Mouse (Mus musculus) gastrocnemius, adult 2 months (tissue): Measurements from ENCODE around the gene Cd82. TPM values are rescaled to one million over a fixed set of nuclear protein-coding genes. Genes with fewer than 3 reads are reported as not detected.

Experiments used
- DNase-seq: peaks from one replicate; pipeline ENCODE4 v3.0.0; 2022
- H3K27ac ChIP-seq: fragments of 200-600 bp; 2 replicates; pipeline ENCODE4 v1.8.1; 2022; ENCODE audit warnings: mild to moderate bottlenecking
- H3K4me3 ChIP-seq: fragments of 200-600 bp; 2 replicates; pipeline ENCODE4 v1.8.1; 2022; ENCODE audit warnings: mild to moderate bottlenecking, moderate library complexity
- CTCF ChIP-seq: fragments of 200-600 bp; IDR thresholded peaks from 2 replicates; pipeline ENCODE4 v1.8.1; 2022; ENCODE audit warnings: antibody characterized with exemption, mild to moderate bottlenecking, moderate library complexity
- intact Hi-C: fragments of 180-260 bp; cut with DNase I; formaldehyde crosslinking; loops from one replicate; pipeline ENCODE4 v1.15.1; 2025
- total RNA-seq, 2 experiments: library from RNA; stranded (reverse); gene quantifications; 2 replicates each; pipeline ENCODE4 v1.2.3; 2021

Gene Cd82
- total RNA-seq, 2 experiments from 2014 or later: 6.6 to 17.8 TPM

GRCm38 (mm10) chr2:93482036-93482644 is 19.2 kb upstream of the Cd82 start:
- no peak for TF ChIP-seq CTCF
- Histone ChIP-seq H3K4me3 (no peak overlapping the region), H3K27ac (no peak overlapping the region)
- DNase-seq: no peak
- intact Hi-C loops: no loop called here

DNA sequence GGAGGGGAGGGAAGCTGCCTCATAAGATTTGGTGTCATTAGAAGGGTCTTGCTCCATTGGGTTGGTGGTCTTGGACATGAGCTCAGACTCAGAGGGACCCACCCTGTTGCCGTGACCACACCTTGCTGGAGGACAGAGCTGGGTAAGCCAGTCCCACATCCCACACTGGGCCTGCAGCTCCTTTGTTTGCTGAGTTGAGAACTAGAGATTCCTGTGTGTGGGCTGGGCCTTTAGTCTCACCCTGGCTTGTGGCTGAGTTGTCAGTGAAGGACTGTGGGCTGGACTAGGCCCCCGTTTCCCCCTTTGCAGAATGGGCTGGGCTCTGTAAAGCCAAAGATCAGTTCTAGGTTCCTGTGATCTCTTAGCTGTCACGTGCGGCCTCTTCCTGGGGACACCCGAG is 15.8 kb upstream of the Cd82 start:
- TF ChIP-seq CTCF: no peak
- H3K27ac ChIP-seq: no peak overlapping the region
- H3K4me3 ChIP-seq: no peak overlapping the region
- DNase-seq: no peak
- intact Hi-C loops: loop anchor here (10.0 kb wide), 1 partner anchor 336 kb away; no protein-coding TSS in a partner anchor

GRCm38 (mm10) chr2:93477519-93477918 is 14.6 kb upstream of the Cd82 start:
- Histone ChIP-seq H3K27ac (no peak overlapping the region), H3K4me3 (no peak overlapping the region)
- peak; percentile 96 for TF ChIP-seq CTCF
- DNase-seq: peak; percentile 75
- intact Hi-C loops: loop anchor here (10.0 kb wide), 1 partner anchor 337 kb away; no protein-coding TSS in a partner anchor

DNA sequence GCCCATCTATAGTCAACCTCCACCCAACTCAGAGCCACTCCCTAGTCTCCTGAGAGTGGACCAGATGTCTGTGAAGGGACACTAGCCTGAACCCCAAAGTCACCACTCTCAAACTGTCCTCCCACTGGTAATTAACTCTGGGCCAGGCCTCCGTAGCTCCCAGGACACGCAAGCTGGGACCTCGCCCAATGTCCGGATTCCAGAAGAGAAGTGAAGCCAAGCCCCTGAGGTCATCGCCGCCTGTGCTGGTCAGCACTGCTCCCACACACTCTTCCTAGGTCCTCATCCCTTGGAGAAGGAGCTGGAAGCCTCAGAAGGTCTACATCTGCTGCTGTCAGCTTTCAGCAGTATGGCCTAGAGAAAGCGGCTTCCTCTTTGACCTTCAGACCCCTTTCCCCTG is 13.5 kb upstream of the Cd82 start:
- no peak overlapping the region for H3K4me3 ChIP-seq
- intact Hi-C loops: loop anchor here (10.0 kb wide), 1 partner anchor 338 kb away; no protein-coding TSS in a partner anchor
- DNase-seq: peak; percentile 84
- no peak for TF ChIP-seq CTCF
- H3K27ac ChIP-seq: no peak overlapping the region

- intact Hi-C loops: loop anchor here (1.0 to 10.0 kb wide), 3 partner anchors 184 to 340 kb away; no protein-coding TSS in a partner anchor
- DNase-seq: peak; percentile 91
- no peak overlapping the region for H3K27ac ChIP-seq
- peak; percentile 90 for TF ChIP-seq CTCF
- H3K4me3 ChIP-seq: no peak overlapping the region
Observed at GRCm38 (mm10) chr2:93475040-93475439, 12.1 kb upstream of the Cd82 start.

DNA sequence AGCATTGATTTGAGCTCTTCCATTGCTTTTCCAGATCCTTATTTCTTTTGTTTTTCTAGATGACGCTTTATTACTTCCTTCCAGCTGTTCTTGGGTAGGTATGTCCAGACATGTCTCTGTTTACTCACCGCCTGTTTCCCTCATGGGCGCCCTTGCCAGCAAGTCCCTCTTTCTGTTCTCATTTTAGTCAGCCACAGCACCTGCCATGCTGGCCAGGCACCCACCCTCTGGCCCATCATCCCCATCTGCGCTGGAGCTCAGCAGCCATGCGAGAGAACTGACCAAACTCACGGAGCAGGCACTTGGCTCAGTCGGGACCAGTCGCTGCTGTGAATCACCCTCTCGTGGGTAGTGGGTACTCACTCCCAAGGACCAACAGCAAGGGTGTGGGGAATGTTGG is 11.0 kb upstream of the Cd82 start:
- H3K27ac ChIP-seq: no peak overlapping the region
- no peak overlapping the region for H3K4me3 ChIP-seq
- DNase-seq: no peak
- TF ChIP-seq CTCF: no peak
- intact Hi-C loops: loop anchor here (5.0 to 10.0 kb wide), 2 partner anchors 257 to 341 kb away; no protein-coding TSS in a partner anchor

DNA sequence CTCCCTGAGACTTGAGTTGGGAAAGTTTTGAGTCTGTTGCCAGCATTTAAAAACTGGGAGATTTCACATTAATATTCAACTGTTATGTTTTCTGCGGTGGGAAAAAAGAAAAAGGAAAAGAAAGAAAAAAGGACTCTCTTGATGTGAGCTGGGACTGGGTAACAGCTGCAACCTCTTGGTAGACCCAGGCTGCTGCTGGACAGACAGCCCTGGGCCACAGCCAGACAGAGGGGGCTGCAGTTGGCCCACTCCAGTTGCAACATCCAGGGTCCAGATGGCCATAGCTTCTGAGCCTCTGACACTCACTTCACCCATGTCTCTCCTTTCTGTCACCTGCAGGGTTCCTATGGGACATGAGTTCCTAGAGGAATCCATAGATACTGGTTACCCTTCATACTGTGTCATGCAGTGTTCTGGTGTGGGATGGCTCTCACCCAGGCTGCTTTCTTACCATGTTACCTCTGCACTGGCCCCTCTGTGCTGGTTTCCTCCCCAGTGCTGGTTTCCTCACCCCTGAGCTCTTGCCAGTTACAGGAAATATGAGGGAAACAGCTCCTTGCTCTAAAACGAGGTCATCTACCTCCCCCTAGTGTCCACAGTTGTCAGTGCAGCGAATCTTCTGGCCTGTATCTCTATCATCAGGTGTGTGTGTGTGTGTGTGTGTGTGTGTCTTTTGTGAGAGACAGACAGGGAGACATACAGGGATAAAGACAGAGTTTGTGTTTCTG is 8.1 kb upstream of the Cd82 start:
- Histone ChIP-seq H3K4me3 (peak overlapping the region; percentile 71; the same call in 1 of the 2 replicates), H3K27ac (no peak overlapping the region)
- peak; percentile 81 for TF ChIP-seq CTCF
- intact Hi-C loops: loop anchor here (1.0 to 10.0 kb wide), 3 partner anchors 50 to 344 kb away; no protein-coding TSS in a partner anchor
- peak; percentile 85 for DNase-seq

DNA sequence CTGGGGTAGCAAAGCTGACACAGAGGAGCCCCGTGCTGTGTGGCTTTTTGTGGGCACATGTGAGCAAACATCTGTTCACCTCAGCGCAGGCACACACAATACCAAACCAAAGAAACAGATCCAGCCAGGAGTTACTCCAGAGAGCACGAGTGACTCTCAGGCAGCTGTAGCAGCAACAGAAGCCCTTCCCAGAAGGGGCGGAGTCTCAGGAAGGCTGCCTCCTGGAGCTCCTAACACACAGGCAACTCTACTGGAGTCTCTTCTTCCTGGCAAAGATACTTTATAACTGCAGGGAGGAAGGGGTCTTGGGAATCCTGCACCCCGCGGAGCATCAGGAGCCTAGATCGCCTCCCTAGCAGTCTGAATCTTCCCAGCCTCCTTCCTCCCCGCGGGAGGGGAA is 7.2 kb upstream of the Cd82 start:
- Histone ChIP-seq H3K27ac (peak overlapping the region; percentile 36), H3K4me3 (peak overlapping the region; percentile 71)
- intact Hi-C loops: loop anchor here (5.0 to 10.0 kb wide), 2 partner anchors 253 to 345 kb away; no protein-coding TSS in a partner anchor
- peak; percentile 75 for DNase-seq
- TF ChIP-seq CTCF: no peak

DNA sequence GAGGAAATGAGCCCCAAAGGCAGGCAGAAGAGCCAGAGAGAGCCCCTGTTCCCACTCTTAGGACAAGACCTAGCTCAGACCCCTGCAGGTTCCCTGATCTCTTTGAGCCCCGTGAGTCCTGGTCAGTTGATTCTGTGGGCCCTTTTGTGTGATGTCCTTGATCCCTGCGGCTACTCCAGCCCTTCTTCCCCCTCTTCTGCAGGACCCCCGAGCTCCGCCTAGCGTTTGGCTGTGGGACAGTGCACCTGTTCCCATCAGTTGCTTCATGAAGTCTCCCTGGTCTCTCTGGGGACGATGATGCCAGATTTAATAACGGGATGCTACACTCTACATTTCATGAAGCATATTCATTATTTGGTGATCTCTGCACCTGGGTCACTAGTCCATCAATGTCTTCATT is 6.2 kb upstream of the Cd82 start:
- TF ChIP-seq CTCF: peak; percentile 44
- H3K4me3 ChIP-seq: no peak overlapping the region
- H3K27ac ChIP-seq: no peak overlapping the region
- intact Hi-C loops: no loop called here
- peak; percentile 53 for DNase-seq

DNA sequence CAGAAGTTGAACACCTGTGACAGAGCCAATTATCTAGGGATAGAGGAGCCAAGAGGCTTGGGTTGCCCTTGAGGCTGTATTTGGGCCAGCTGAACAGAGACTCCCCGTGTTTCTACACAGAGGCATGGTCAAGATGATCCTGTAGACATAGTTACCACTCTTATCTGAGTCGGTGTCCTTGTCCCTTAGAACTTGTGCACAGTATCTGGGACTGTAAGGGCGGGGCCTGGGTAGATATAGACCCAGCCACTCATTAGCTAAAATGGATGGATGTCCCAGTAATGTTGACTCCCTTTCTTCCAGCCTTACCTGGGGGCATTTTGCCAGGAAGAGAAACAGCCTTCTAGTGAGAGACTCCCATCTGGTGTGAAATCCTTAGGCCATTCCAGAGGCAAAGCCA is 3.4 kb upstream of the Cd82 start:
- TF ChIP-seq CTCF: no peak
- no peak for DNase-seq
- intact Hi-C loops: no loop called here

GRCm38 (mm10) chr2:93461869-93462714 is 848 bp downstream of the Cd82 start:
- no peak for TF ChIP-seq CTCF
- H3K27ac ChIP-seq: peak overlapping the region; percentile 84
- H3K4me3 ChIP-seq: peak overlapping the region; percentile 79
- peak; percentile 99 for DNase-seq
- intact Hi-C loops: no loop called here

More for the DNA sequence above, 3.4 kb upstream of the Cd82 start:
- Histone ChIP-seq H3K27ac (no peak overlapping the region), H3K4me3 (no peak overlapping the region)

DNA sequence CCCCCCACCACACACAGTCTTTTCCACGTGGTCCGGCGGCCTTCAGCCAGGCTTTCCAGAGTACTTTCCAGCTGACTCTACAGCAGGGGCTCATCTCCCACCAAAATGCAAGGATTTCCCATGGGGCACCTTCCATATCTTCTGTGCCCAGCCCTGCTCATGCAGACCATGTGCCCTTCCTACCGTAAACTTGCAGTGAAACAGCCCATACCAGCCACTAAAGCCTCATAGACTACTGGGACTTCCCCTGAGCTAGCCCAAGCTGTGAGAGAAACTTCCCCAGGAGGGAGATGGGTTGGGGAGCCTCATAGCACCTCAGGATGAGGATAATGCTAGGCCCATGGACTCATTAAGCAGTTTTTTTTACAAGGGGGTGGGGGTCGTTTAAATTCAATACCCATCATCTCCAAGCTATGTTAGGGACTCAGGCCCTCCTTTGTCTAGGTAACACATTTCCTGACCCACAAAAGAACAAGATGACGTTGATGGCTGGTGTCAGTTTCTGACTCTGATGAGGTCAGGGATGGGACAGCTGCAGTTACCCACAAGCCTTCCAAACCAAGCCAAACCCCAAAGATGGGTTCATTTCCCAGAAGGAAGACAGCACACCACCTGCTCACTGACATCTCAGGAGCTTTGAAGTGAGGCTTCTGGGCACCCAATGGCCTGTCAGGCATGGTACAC is 2.0 kb downstream of the Cd82 start:
- DNase-seq: no peak
- Histone ChIP-seq H3K4me3 (peak overlapping the region; percentile 79), H3K27ac (peak overlapping the region; percentile 84)
- intact Hi-C loops: no loop called here
- TF ChIP-seq CTCF: no peak
